Comparison of ENCODE assay signal across 24 mouse cellular contexts in the genomic region with DNA sequence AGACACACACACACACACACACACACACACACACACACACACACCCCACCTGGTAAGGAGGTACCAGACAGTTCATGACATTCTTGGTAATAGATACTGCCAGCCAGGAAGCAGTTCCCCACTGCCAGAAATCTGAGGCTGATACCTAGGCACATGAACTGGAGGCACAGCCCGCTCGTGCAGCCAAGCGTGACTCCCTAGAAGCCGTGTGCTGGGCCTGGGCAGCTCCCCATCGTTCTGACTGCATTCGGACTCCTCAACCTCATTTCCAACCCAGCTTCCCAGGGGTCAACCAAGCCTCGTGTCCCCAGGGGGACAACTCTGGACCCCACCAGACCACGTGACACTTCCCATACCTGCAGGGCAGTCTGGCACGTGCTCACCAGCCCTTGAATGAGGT.
"Had no signal": no experiment of that assay in that cellular context is flagged by ENCODE, and none has a peak within 500 bp of the region (broad histone marks: within the 10 kb centered on the region; RNA-seq: fewer than 3 reads in every experiment).

No protein-coding gene starts in this region.

- ATAC-seq: intestine, postnatal 0 days; liver, embryonic 12.5 days; midbrain, embryonic 13.5 days; midbrain, embryonic 16.5 days had no signal

- H3K27me3 ChIP-seq: limb, embryonic 13.5 days; liver, embryonic 12.5 days; liver, embryonic 15.5 days; lung, embryonic 15.5 days; midbrain, embryonic 13.5 days had no signal

- H3K27ac ChIP-seq: layer of hippocampus, adult 2 months; limb, embryonic 10.5 days; limb, embryonic 13.5 days; liver, embryonic 12.5 days; liver, embryonic 15.5 days; lung, embryonic 15.5 days; midbrain, embryonic 10.5 days; midbrain, embryonic 13.5 days; stomach, postnatal 0 days had no signal

- H3K9me3 ChIP-seq: limb, embryonic 10.5 days; limb, embryonic 13.5 days; liver, embryonic 12.5 days; liver, embryonic 15.5 days; lung, embryonic 15.5 days; megakaryocyte, embryonic 14.5 days; midbrain, embryonic 10.5 days; midbrain, embryonic 13.5 days had no signal

- DNase-seq: layer of hippocampus, adult 9-11 months; liver; lung, adult 18-20 months; lung, postnatal 10 days; lung, postnatal 36 days; right cerebral cortex, adult 18-20 months; right cerebral cortex, postnatal 14 days; right cerebral cortex, postnatal 4 days; thymus, adult 2 months; thymus, postnatal 14 days; thymus, postnatal 4 days had no signal

- H3K4me1 ChIP-seq: limb, embryonic 10.5 days; limb, embryonic 13.5 days; liver, embryonic 12.5 days; liver, embryonic 15.5 days; midbrain, embryonic 10.5 days; midbrain, embryonic 13.5 days had no signal

- H3K9ac ChIP-seq: limb, embryonic 13.5 days; liver, embryonic 12.5 days; liver, embryonic 15.5 days; lung, embryonic 15.5 days; midbrain, embryonic 13.5 days had no signal

- H3K4me3 ChIP-seq: layer of hippocampus, adult 2 months; limb, embryonic 10.5 days; limb, embryonic 13.5 days; liver, embryonic 12.5 days; liver, embryonic 15.5 days; lung, embryonic 15.5 days; megakaryocyte, embryonic 14.5 days; midbrain, embryonic 10.5 days; midbrain, embryonic 13.5 days; myocyte had no signal

- H3K4me2 ChIP-seq: limb, embryonic 13.5 days; liver, embryonic 12.5 days; liver, embryonic 15.5 days; lung, embryonic 15.5 days; midbrain, embryonic 13.5 days had no signal
